Mouse (Mus musculus) thymus, postnatal 4 days (tissue): ENCODE data around the gene Pla2g6.

Experiments used
- DNase-seq: peaks from one replicate; pipeline ENCODE4 v3.0.0; 2021

The Pla2g6 gene

DNA sequence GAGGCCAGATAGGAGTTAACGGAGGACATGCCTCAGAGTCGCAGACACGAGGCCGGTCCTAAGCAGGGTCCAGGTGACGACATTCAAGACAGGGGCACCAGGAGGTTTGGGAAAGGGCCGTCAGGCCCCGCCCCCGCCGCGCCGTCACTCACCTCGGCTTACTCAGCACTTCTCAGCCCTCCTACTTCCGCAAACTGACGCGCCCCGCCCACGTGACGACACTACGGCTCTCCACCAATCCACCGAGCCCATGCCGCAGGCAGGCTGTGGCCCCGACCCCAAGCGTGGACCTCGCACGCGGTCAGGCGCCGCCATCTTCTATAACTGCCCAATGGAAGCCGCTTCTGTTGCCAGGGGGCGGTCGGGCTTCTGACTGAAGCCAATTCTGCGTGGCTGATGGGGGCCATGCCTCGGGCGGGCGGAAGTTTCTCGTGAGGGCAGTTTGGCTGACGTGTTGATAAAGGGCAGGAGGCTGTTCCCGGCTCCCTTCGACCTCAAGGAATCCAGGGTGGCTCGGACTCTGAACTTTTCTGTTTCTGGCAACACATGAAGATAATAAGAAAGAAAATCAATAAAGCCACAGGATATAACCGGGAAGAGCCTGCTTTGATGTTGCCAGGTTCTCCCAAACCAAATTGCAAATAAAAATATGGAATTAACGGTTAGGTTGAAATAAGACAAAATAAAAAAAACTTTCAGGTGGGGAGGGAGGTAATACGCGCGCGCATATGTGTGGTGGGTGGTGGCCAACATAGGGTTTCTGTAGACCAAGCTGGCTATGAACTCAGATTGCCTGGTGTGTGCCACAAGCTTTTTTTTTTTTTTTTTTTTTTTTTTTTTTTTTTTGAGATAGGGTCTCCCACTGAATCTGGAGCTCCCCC is at the start of gene Pla2g6:
Pla2g6 (minus strand) TSS at position 333 of the 881 bp plus-strand sequence.
- DNase-seq: peak; percentile 99

DNA sequence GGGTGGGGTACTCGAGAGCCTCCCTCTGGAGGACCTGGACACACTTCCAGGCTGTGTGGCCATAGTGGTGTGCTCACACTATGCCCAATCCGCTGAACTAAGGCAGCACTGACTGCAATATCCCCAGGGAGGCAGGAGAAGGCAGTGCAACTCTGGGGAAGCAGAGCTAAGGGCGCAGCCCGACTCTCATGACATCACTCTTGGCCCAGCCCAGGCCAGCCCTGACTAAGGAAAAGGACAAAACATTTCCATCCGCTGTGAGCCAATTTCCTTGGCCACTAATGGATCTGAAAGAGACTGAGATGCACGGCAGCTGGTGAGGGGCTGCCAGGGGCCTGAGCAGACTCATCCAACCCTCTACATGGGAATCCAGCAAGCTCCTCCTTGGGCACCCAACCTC is 49.5 kb upstream of the Pla2g6 start:
- no peak for DNase-seq

DNA sequence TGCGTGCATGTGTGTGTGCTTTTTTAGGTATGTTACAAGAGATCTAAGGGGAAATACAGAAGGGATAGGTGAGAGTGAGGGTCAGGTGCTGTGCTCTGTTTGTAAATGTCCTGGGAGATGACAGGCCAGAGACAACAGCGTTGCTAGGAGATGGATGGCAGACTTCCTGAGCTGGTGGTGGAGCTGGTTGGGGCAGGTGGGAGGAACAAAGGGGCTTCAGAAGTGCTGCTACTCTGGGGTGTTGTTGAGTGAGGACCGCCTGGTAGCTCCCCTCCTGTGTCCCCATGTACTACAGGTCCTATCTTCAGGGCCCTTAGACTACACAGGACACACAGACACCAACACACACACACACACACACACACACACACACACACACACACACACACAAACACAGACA is 46.6 kb upstream of the Pla2g6 start:
- DNase-seq: peak; percentile 70

DNA sequence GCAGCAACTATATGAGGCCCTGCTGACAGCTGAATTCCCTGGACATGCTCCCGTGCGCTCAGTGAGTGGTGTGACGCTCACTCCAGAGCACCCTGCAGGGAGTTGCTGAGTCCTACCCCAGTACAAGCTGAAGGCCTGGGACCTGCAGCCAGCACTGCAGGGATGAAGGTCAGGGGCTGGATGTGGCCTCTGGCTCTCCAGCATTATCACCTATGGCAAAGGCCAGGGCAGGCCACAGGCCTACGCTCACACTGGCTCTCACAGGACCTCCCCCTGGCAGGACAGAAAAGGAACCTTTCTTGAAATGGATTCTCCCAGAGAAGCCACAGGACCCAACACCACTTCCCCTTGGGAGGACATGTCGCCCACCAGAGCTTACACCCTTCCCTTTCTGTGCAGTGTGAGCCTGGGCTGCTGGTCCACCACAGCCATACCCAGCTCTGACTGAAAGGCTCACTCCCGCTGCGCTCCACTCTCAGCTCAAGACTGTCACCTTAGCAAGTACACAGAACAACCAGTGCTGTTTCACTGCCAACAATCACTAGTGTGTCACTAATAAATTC is 42.2 kb upstream of the Pla2g6 start:
- DNase-seq: no peak

DNA sequence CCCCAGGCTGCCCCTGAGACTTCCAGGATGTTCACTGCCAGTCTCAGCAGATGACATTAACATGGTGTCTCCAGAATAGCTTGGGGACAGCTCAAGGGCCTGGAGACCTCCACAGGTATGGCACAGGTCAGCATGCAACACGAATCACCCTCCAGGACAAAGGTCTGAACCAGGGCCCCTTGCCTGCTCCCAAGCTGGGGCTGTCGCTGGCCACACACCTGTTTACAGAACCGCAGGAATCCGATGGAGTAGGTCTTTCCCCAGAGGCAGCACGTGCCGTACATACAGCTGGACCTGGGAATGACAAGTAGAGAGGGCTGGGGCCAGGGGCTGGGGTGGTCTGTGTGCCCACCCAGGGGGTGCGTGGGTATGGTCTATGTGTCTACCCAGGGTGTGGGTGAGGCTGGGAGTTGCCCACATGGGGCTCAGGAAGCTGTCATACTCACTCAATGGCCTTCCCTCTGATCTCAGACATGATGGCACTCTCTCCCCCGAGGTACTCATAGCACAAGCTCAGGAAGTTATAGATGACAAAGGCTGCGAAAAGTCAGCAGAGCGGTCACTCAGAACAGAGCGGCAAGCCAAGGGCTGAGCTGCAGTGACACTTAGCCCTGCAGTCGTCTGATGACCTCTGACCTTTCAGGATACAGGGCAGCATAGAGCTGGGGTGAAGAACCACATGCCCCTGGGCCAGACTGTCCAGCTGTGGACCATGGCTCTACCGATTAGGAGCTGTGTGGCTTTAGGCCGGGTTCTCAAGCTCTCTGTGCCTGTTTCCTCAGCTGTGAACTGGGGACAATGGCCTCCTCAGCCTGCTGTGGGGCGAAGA is 41.5 kb upstream of the Pla2g6 start:
- no peak for DNase-seq

DNA sequence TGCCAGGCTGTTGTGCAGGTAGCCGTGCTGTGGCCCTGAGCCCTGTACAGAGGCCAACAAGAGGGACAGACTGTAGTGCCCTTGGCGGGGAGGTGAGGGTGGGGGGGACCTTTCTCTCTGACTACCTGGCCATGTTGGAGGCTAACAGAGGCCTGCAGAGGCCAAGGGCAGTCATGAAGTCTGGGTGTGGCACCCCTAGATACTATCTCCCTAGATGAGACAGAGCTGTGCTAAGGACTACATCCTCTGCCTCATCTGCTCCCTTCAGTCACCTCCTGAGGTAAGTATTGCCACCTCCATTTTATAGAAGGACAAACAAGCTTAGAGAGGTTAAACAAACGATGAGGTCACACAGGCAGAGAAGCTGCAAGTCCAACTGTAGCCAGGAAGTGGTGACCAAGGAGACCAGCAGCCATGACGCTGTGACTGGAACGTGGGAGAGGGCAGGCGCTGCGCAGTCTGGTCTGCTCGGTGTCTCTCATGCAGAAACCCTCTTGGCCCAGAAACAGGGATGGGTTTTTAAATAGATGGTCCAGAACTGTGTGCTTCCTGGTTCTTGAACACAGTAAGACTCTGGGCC is 40.8 kb upstream of the Pla2g6 start:
- no peak for DNase-seq

DNA sequence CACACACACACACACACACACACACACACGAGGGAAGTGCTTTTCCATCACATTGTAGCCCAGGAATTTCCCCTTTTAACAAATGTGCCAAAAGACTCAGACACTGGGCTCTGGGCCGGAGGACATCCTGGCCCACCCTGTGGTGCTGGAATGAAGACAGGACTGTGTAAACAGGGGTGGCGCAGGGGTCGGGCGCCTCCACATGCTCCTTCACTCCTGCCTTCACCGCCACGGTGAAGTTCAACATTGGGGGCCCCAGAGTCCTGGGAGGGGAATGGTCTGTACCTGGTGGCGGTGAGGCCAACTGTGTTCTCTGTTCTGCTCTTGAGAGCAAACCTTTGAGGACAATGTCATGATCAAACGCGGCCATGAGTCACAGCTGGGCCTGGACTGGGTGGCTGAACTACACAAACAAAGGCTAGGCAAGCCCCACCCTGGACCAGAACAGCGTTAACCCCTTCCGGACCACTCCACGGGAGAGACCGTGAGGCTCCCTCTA is 40.2 kb upstream of the Pla2g6 start:
- no peak for DNase-seq

DNA sequence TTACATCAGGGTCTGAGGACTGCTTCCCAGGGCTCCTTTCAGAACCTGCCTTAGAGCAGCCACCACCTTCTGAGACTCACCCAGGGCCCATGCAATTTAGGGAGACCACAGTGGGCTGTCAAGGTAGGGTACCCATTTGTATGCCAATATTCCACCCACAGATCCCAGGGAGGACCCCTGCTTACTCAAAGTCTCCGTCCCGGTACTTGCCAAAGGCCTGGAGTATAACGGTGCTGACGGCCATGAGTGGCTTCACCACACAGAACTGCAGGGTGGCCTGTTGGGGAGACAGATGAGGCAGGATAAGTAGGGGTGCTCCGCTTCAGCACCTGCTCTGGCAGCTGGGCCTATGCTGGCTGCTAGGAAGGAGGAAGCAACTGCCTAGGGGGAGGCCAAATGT is 38.2 kb upstream of the Pla2g6 start:
- DNase-seq: peak; percentile 47

DNA sequence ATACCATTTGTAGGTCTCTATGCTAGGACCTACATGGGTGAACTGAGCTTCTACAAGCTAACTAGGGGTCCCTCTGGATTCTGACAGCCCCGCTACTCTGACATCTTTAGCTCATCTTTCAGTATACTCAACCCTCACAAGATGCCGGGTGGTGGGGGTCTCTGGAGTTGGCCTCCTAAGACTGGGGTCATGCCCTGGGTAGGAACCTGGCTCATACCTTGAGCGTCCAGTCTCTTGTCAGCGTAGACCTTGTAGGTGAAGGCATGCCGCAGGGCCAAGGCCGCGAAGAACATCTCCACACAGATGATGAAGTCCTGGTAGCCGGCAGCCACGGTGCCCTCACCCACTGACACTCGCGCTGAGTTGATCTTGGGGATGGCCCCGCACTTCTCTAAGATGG is 36.9 kb upstream of the Pla2g6 start:
- DNase-seq: no peak

DNA sequence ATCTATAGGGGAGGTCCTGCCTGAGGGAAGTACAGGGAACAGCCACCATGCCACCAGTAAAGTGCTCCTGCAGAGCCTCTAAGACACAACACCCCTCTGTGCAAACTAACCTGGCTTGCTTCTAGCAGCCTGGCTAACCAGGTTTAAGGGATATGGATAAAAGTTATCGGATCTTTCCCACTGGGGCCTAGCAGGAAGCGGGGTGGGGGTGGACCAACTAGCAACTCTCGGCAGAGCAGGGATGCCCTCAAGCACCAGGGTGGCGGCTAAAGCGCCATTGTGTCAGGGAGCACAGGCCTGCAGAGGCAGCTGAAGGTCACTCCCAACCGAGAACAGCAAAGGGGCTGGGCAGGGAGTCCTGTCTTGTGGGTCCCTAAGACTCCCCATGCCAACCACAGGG is 35.9 kb upstream of the Pla2g6 start:
- no peak for DNase-seq

DNA sequence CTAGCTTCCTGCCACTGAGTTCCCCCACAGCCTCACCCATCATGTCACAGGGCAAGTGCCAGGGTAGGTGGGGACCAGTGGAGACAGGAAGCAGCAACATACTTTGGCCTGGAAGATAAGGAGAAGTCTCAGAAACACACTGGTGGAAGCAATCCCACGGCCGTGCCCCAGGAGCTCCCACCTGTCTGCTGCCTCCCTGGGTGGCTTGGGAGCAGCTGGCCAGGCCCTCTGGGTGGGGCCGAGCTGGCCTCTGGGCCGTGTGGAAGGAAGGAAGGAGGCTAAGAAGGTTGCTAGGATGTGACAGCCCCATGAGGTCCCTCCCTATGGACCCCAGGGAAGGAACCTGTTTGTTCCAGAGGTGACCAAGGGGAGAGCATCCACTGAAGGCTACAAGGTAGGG is 32.8 kb upstream of the Pla2g6 start:
- DNase-seq: no peak

DNA sequence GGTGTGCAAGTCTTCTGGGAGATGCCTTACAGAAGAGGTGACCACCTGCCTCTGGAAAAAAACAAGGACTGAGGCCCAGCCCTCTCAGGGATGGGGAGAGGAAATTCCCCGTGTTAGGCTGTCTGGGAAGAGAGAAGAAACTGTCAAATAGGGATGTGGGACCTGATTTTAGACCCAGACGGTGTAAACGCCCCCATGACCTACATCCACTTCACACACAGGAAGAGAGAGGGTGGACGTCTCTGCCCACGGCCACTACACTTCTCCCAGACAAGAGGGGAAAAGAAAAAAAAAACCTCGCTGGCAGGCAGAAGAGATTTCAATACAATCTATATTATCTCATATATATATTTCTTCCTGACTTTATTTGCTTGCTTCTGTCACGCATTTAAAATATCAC is 32.2 kb upstream of the Pla2g6 start:
- no peak for DNase-seq

DNA sequence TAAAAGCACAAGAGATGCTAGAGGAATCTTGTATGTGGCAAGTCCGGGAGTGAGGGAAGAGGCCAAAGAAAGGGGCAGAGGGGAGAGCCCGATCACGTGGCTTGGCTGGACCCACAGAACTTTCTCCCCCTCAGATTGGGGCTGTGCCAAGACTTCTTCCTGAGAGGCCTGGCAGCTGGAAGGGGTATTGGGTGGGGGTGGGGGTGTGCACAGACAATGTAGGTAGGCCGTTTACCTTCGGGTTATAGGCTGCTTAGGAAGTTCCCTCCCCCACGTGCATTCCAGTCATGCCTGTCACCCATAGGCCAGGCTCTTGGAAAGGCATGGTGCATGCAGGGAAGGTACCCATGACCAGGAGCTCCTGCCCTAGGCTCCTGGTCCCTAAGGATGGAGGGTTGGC is 31.8 kb upstream of the Pla2g6 start:
- DNase-seq: no peak

DNA sequence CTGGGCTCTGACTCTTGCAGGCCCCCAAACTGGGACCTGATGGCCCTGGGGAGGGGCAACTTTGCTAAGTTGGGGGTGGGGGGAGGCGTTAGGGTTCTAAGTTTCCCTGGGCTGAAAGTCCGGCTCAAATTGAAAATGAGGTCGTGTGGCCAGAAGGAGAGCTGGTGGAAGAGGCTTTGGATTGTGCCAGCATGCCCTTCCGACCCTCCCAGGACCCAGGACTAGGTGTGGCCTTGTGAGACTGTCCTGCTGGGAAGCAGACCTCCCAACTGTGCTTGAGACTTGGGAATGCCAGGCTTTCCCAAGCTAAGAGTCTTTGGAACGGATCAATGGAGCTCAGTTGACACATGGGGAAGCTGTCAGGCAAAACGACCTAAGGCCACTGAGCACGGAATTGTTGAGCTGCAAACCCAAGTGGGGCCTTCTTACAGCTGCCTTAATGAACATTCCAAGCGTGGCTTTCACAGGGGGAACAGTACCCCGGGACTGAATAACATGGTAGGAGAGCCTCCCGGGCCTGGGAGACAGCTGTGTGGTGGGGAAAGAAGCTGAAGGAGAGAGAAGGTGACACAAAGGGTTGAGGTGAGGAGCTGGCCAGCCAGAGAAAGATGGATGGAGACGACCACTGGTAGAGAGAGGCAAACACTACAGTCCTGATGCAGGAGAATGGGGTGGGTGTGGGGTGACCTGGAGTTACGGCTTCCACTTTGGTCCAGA is 29.9 kb upstream of the Pla2g6 start:
- peak; percentile 27 for DNase-seq

DNA sequence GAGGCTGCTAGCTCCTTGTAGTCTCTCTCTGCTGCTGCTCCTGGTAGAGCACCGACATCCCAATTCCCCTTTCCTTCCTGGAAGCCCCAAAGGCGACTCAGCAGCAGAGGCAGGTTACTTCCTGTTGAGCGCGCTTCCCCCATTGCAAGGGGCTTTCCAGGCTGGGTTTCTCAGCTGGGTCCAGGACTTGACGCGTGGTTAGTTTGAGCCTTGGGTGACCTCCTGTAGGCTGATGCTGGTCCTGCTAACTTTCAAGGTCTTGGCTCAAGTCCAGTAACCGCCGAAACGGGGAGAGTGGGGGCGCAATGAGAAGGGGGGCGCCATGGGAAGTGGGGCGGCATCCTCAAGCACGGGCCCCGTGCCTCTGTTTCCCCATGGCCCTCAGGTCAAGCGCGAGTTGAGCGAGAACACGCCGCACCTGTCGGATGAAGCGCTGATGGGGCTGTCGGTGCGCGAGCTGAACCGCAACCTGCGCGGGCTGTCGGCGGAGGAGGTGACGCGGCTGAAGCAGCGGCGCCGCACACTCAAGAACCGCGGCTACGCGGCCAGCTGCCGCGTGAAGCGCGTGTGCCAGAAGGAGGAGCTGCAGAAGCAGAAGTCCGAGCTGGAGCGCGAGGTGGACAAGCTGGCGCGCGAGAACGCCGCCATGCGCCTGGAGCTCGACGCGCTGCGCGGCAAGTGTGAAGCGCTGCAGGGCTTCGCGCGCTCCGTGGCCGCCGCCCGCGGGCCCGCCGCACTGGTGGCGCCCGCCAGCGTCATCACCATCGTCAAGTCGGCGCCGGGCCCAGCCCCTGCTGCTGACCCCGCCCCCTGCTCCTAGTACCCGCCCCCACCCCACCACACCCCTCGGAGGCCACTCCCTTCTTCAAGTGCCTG is 29.1 kb upstream of the Pla2g6 start:
- DNase-seq: peak; percentile 89

DNA sequence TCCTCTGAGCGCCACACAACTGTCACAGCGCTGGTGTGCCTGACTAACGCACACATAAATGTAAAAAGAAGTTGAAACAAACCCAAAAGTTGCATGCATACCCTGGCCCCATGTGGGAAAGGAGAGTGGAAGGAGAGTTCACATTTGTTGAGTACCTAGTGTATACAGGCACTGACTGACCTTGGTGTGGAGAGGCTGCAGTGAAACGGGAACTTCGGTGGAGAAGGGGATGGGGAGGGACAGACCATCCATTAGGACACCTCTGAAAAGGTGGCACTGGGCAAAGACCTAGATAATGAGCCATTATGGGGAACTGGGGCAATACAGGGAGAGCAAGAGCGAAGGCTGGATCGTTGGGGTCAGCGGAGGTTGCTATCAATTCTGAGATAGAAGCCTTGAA is 28.3 kb upstream of the Pla2g6 start:
- no peak for DNase-seq

DNA sequence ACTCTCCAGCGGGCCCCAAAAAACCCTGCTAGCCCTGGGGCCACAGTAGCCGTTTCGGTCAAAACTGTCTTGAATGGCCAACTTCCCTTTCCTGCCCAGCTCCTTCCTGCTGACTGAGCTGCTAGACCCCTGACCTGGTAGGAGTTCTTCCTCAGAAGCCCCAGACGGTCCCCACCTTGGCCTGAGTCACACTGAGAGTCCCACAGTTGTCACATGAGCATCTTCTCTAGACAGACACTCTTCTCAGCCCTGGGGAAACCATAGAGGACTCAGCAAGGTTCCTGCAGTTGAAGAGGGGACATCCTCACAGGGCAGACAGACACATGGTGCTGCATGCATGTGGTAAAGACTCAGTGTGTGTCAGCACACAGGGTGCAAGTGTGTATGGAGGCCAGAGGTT is 26.4 kb upstream of the Pla2g6 start:
- no peak for DNase-seq

DNA sequence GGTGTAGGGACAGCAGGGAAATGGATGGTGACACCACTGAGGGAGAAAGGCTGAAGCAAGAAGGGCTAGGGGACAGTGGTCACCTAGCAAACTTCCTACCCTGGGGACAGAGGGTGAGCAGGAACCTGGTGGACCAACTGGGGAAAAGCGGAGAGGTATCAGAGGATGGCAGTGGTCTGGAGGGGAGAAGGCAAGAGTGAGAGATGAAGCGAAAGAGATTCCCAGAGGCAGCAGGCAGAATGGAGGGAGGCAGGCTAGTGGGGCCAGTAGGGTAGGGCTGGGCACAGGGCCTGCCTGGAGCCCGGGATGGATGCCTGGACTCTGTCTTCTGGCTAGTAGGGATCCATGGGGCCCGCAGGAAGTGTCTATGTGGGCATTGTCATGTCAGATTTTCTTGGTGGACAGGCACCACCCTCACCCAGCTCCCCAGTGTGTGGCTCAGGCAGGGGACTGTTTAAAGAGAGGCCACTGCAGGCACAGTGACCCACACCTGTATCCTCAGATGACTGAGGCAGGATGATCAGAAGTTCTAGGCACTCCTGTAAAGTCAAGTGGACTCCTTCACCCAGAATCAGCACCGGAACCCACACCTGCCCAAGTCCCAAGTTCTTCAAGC is 25.6 kb upstream of the Pla2g6 start:
- DNase-seq: no peak

DNA sequence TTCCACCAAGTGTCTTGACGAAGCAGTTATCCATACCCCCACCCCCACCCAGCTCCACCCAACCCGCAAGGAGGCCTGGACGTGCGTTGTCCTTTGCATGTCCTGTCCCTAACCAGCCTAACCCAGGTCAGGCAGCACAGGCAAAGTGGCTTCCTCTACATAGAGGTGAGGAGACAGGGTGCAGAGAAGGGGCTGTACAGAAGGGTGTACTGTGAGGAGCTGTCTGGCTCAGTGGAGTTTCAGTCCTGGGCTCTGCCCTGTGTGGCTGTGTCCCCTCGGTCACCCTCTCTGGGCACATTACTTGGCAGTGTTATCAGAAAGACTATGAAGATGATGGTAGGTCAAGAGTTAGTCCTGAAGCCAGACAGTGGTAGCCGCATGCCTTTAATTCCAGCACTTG is 24.3 kb upstream of the Pla2g6 start:
- no peak for DNase-seq

DNA sequence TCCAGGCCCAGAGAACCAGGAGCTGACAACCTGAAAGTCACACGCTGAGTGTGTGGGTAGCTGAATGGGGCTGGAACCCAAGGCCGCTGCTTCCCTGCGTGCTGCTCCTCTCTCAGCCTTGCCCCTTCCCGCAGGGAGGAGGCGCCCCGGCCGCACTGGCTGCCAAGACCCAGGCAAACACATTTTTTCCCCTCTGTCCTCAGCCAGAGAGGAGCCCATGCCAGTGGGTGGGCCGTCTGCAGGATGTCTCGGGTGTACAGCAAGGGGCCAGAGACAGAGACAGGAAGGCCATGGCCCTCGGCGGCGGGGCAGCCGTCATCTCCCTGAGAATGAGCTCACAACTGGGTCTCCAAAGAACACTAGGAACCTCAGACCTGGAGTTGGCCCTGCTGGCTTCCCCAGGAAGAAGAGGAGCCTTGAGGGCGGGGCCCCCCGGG is 23.2 kb upstream of the Pla2g6 start:
- DNase-seq: no peak

DNA sequence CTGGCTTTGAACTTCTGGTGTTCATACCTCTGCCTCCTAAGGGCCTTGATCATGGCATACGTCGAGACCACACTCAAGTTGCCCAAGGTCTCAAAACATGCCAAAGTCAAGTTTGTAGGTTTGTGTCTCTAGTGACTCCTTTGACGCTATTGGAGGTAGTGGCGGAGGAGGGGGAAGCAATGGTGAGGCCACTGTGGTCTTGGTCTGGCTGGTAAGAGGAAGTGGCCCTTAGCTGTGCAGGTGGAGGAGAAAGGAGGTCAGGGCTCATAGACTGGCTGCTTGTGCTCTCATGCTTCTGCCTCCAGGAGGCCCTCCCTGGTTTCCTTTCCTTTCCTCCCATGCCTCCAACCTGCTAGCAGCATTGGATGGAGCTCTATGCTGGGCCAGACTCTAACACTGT is 22.7 kb upstream of the Pla2g6 start:
- no peak for DNase-seq
